Mouse (Mus musculus) neutrophil, adult 5-6 weeks (primary cell): ENCODE data around the gene Olfr812. TPM values are rescaled to one million over a fixed set of nuclear protein-coding genes. Genes with fewer than 3 reads are reported as not detected.
"Not testable (repeated sequence)": the region's sequence is repeated elsewhere in the genome, so short reads cannot be mapped to it uniquely, and the experiment has no call there.

Source experiments
- ATAC-seq: fragments of 151-379, 151-347 bp; 2 replicates; pipeline ENCODE4 v1.8.0; 2017; ENCODE audit warnings: mild to moderate bottlenecking, moderate TSS enrichment; ENCODE audit not compliant: insufficient number of reproducible peaks, poor library complexity, low FRiP score, severe bottlenecking; ENCODE audit errors: extremely low read depth
- total RNA-seq: library from RNA; stranded (forward); fragments of 200-1000 nt; gene quantifications from 2 replicates; pipeline ENCODE4 v1.2.3, GENCODE M21; 2017

Olfr812 gene
- total RNA-seq, result not detected in 2 replicates

- ATAC-seq, result no peak
These were observed at the start of gene Olfr812 for GRCm38 (mm10) chr10:129845994-129846393. TSS of gene Olfr812 (minus strand) at chr10:129846094.

GRCm38 (mm10) chr10:129885934-129886333 is 40.0 kb upstream of the Olfr812 start:
- no peak for ATAC-seq

GRCm38 (mm10) chr10:129885496-129885895 is 39.6 kb upstream of the Olfr812 start:
- not testable (repeated sequence) for ATAC-seq

GRCm38 (mm10) chr10:129879751-129880150 is 33.9 kb upstream of the Olfr812 start, which contains the start of gene Olfr814:
TSS of gene Olfr814 (minus strand) at chr10:129879851.
- ATAC-seq, result not testable (repeated sequence)

- ATAC-seq, result no peak
These were observed 9.2 kb upstream of the Olfr812 start, which contains the start of gene Olfr813 for GRCm38 (mm10) chr10:129855067-129855466. TSS of gene Olfr813 (plus strand) at chr10:129855367.

GRCm38 (mm10) chr10:129847343-129847742 is 1.4 kb upstream of the Olfr812 start:
- ATAC-seq, result no peak

GRCm38 (mm10) chr10:129804296-129804695 is 41.6 kb downstream of the Olfr812 start, which contains the start of gene Olfr811:
TSS of gene Olfr811 (minus strand) at chr10:129804396.
- no peak for ATAC-seq

- no peak for ATAC-seq
These were observed 51.1 kb downstream of the Olfr812 start, which contains the start of gene Olfr810 for GRCm38 (mm10) chr10:129794817-129795216. TSS of gene Olfr810 (minus strand) at chr10:129794917.

Other genes starting within 250 kb of the Olfr812 start
- gene Olfr796, start 233.5 kb downstream of the Olfr812 start, total RNA-seq, result not detected in 2 replicates
- not detected in 2 replicates for gene Olfr798, start 218.2 kb downstream of the Olfr812 start, total RNA-seq
- 0.81 TPM in 1 of 2 replicates, not detected in the other for gene Olfr799, start 208.6 kb downstream of the Olfr812 start, total RNA-seq
- gene Olfr800, start 188.4 kb downstream of the Olfr812 start, total RNA-seq, result not detected in 2 replicates
- gene Olfr801, start 172.2 kb downstream of the Olfr812 start, total RNA-seq, result 0.12 TPM in 1 of 2 replicates, not detected in the other
- gene Olfr802, start 157.9 kb downstream of the Olfr812 start, total RNA-seq, result not detected in 2 replicates
- gene Olfr803, start 151.8 kb downstream of the Olfr812 start, total RNA-seq, result 0.35 TPM in 1 of 2 replicates, not detected in the other
- gene Olfr804, start 142.9 kb downstream of the Olfr812 start, total RNA-seq, result 0.12 TPM in 1 of 2 replicates, not detected in the other
- gene Olfr805, start 116.7 kb downstream of the Olfr812 start, total RNA-seq, result not detected in 2 replicates
- 0.23 TPM in 1 of 2 replicates, not detected in the other for gene Olfr806, start 104.2 kb downstream of the Olfr812 start, total RNA-seq
- gene Olfr807, start 88.3 kb downstream of the Olfr812 start, total RNA-seq, result not detected in 2 replicates
- gene Olfr808, start 80.6 kb downstream of the Olfr812 start, total RNA-seq, result not detected in 2 replicates
- 0.35 TPM in 1 of 2 replicates, not detected in the other for gene Olfr809, start 71.5 kb downstream of the Olfr812 start, total RNA-seq
- gene Olfr810, start 51.2 kb downstream of the Olfr812 start, total RNA-seq, result not detected in 2 replicates
- gene Olfr811, start 41.7 kb downstream of the Olfr812 start, total RNA-seq, result not detected in 2 replicates
- gene Olfr813, start 9.3 kb upstream of the Olfr812 start, total RNA-seq, result not detected in 2 replicates
- gene Olfr814, start 33.8 kb upstream of the Olfr812 start, total RNA-seq, result 0.61 TPM in 1 of 2 replicates, not detected in the other
- gene Olfr815, start 59.8 kb upstream of the Olfr812 start, total RNA-seq, result 1.2 TPM in 1 of 2 replicates, not detected in the other
- gene Olfr816, start 69.5 kb upstream of the Olfr812 start, total RNA-seq, result 0.12 TPM in 1 of 2 replicates, not detected in the other
- gene Olfr818, start 103.0 kb upstream of the Olfr812 start, total RNA-seq, result not detected in 2 replicates
- not detected in 2 replicates for gene Olfr819, start 121.2 kb upstream of the Olfr812 start, total RNA-seq
- not detected in 2 replicates for gene Olfr247, start 130.0 kb upstream of the Olfr812 start, total RNA-seq
- not detected in 2 replicates for gene Gm10310, start 139.0 kb upstream of the Olfr812 start, total RNA-seq
- gene Olfr820, start 166.5 kb upstream of the Olfr812 start, total RNA-seq, result 0.35 TPM in 1 of 2 replicates, not detected in the other
- not detected in 2 replicates for gene Olfr821, start 184.3 kb upstream of the Olfr812 start, total RNA-seq
- gene Olfr822, start 225.1 kb upstream of the Olfr812 start, total RNA-seq, result not detected in 2 replicates